9 mouse cellular contexts compared by ENCODE assay signal in genomic region chr16:70353058-70353457, GRCm38 (mm10). TPM values are rescaled to one million over a fixed set of nuclear protein-coding genes. Genes with fewer than 3 reads are reported as not detected.
DNase-seq lines count a peak whose midpoint lies in the region; ATAC-seq lines count a peak whose summit lies in the region.
"Had no signal": no experiment of that assay in that cellular context is flagged by ENCODE, and none has a peak within 500 bp of the region (broad histone marks: within the 10 kb centered on the region; RNA-seq: fewer than 3 reads in every experiment).

No protein-coding gene starts in this region.

- no peaks in the 10 kb centered on the region for H3K9me3 ChIP-seq in liver, embryonic 15.5 days (replicated peaks)
- H3K9me3 ChIP-seq in lung, embryonic 15.5 days: no peaks in the 10 kb centered on the region
- H3K9me3 ChIP-seq: limb, embryonic 12.5 days had no signal

- H3K4me3 ChIP-seq in liver, embryonic 15.5 days (replicated peaks): no peak overlapping the region
- no peak overlapping the region for H3K4me3 ChIP-seq in lung, embryonic 15.5 days
- H3K4me3 ChIP-seq: limb, embryonic 12.5 days had no signal

- ATAC-seq in liver, embryonic 15.5 days (ENCODE audit: insufficient read depth): peak; percentile 72
- ATAC-seq in common myeloid progenitor, adult 5-6 weeks (replicated peaks; ENCODE audit: low read depth, poor library complexity, severe bottlenecking): peak; percentile 68; the same call in 1 of the 2 replicates
- peak; percentile 83 for ATAC-seq in lung, embryonic 15.5 days (ENCODE audit: borderline replicate concordance, extremely low read depth, low FRiP score, low TSS enrichment)

- no peak overlapping the region for H3K9ac ChIP-seq in liver, embryonic 15.5 days
- no peak overlapping the region for H3K9ac ChIP-seq in lung, embryonic 15.5 days
- H3K9ac ChIP-seq: limb, embryonic 12.5 days had no signal

- intact Hi-C loops in heart, postnatal 36 days (cut with DNase I): loop anchor here (5.0 kb wide), 1 partner anchor 41 kb away; the partner anchor contains the start of gene Gbe1

- H3K27ac ChIP-seq in liver, embryonic 15.5 days (replicated peaks): no peak overlapping the region
- H3K27ac ChIP-seq in lung, embryonic 15.5 days: no peak overlapping the region
- H3K27ac ChIP-seq: limb, embryonic 12.5 days had no signal

- no peak overlapping the region for H3K4me2 ChIP-seq in liver, embryonic 15.5 days
- H3K4me2 ChIP-seq in lung, embryonic 15.5 days: no peak overlapping the region
- H3K4me2 ChIP-seq: limb, embryonic 12.5 days had no signal

- WGBS in liver, embryonic 15.5 days (ENCODE audit: insufficient replicate concordance): 32% methylated on average over 2 of the region's 2 CpGs
- 27% methylated on average over 2 of the region's 2 CpGs for WGBS in lung, embryonic 15.5 days

- no peaks in the 10 kb centered on the region for H3K4me1 ChIP-seq in liver, embryonic 15.5 days (replicated peaks)
- H3K4me1 ChIP-seq in lung, embryonic 15.5 days: no peaks in the 10 kb centered on the region

- H3K27me3 ChIP-seq in liver, embryonic 15.5 days: no peaks in the 10 kb centered on the region
- no peaks in the 10 kb centered on the region for H3K27me3 ChIP-seq in lung, embryonic 15.5 days
- H3K27me3 ChIP-seq: limb, embryonic 12.5 days had no signal

- no peak for DNase-seq in liver
- DNase-seq in heart, postnatal 36 days: peak; percentile 24 to 29
- DNase-seq in thymus, postnatal 0 days (ENCODE audit: low spot score): no peak
- no peak for DNase-seq in urinary bladder, postnatal 4 days (ENCODE audit: low spot score in 2 of 2)
- DNase-seq in cerebellum, postnatal 36 days: no peak

- H3K36me3 ChIP-seq in liver, embryonic 15.5 days (replicated peaks): no peaks in the 10 kb centered on the region
- no peaks in the 10 kb centered on the region for H3K36me3 ChIP-seq in lung, embryonic 15.5 days
- H3K36me3 ChIP-seq: limb, embryonic 12.5 days had no signal

RNA-seq across cellular contexts. Expression of gene Gbe1, which starts 39.3 kb away (rescaled TPM):
- 13.5 and 18.3 TPM in 2 replicates for polyA plus RNA-seq in liver, embryonic 15.5 days (2015; fragmentation: Nextera tagmentation; extraction: Ambion mirVana)
- 16.9 and 23.2 TPM in 2 replicates for total RNA-seq in common myeloid progenitor, adult 5-6 weeks (2017)
- total RNA-seq in heart, postnatal 36 days (2021): 10 to 100 TPM; 44.8 to 46.1 TPM
- 23.9 and 26.0 TPM in 2 replicates for polyA plus RNA-seq in lung, embryonic 15.5 days (2015; fragmentation: Nextera tagmentation; extraction: Ambion mirVana)
- polyA plus RNA-seq in thymus, postnatal 0 days (2015; fragmentation: Nextera tagmentation; extraction: Ambion mirVana): 21.0 and 24.7 TPM in 2 replicates

Comparison
In these comparisons a context has a peak if more than half of its experiments do, and no peak if none do; other contexts are left out.
1. DNase-seq: peak in heart, postnatal 36 days (2 of 2); none in liver (single experiment), thymus, postnatal 0 days (single experiment), urinary bladder, postnatal 4 days (0 of 2) and cerebellum, postnatal 36 days (0 of 2).
2. Peak in every context shown above with its lines, with median percentiles within 50 percentile points of each other: ATAC-seq.